In the genomic region with DNA sequence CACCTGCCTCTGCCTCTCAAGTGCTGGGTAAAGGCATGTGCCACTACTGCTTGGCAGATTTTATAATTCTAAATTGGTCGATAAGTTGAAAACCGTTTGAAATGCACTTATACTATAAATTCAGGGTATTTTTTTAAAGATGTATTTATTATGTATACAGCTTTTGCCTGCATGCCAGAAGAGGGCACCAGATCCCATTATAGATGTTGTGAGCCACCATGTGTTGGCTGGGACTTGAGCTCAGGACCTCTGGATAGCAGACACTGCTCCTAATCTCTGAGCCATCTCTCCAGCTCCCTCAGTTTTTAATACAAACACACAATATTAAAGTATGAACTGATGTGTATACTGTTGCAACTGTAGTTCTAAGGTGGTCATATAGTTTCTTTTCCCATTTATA, we compare ENCODE assay signal across 14 mouse cellular contexts.
"Had no signal": no experiment of that assay in that cellular context is flagged by ENCODE, and none has a peak within 500 bp of the region (broad histone marks: within the 10 kb centered on the region; RNA-seq: fewer than 3 reads in every experiment).

No protein-coding gene starts in this region.

- H3K4me2 ChIP-seq: intestine, embryonic 15.5 days; limb, embryonic 12.5 days; lung, embryonic 15.5 days had no signal

- H3K9me3 ChIP-seq: intestine, embryonic 15.5 days; limb, embryonic 12.5 days; lung, embryonic 15.5 days; midbrain, embryonic 10.5 days had no signal

- H3K4me1 ChIP-seq: intestine, embryonic 15.5 days; limb, embryonic 12.5 days had no signal

- H3K4me3 ChIP-seq: intestine, embryonic 15.5 days; left cerebral cortex, adult 2 months; limb, embryonic 12.5 days; lung, embryonic 15.5 days; midbrain, embryonic 10.5 days had no signal

- H3K9ac ChIP-seq: intestine, embryonic 15.5 days; limb, embryonic 12.5 days; liver, embryonic 14.5 days; lung, embryonic 15.5 days had no signal

- H3K27ac ChIP-seq: intestine, embryonic 15.5 days; left cerebral cortex, adult 2 months; limb, embryonic 12.5 days; liver, embryonic 14.5 days; lung, embryonic 15.5 days; midbrain, embryonic 10.5 days had no signal

- H3K27me3 ChIP-seq: intestine, embryonic 15.5 days; limb, embryonic 12.5 days; lung, embryonic 15.5 days had no signal

- ATAC-seq: intestine, embryonic 15.5 days; midbrain, embryonic 16.5 days had no signal

- DNase-seq: kidney, adult 8-10 months; kidney, postnatal 10 days; kidney, postnatal 4 days; liver; lung, postnatal 36 days; right cerebral cortex, postnatal 25 days; thymus, postnatal 4 days had no signal

- H3K36me3 ChIP-seq: intestine, embryonic 15.5 days; limb, embryonic 12.5 days; lung, embryonic 15.5 days; midbrain, embryonic 10.5 days had no signal
